Mouse (Mus musculus): ENCODE results near the gene Paxip1. TPM values are rescaled to one million over a fixed set of nuclear protein-coding genes. Genes with fewer than 3 reads are reported as not detected.

Gene Paxip1
- polyA plus RNA-seq, 1 experiment = 27.3 TPM

- H3K4me1 ChIP-seq (ENCODE audit: control insufficient read depth, insufficient read depth, insufficient read length, low read length) = no peaks in the 10 kb centered on the region
- no peaks in the 10 kb centered on the region for H3K36me3 ChIP-seq (ENCODE audit: control insufficient read depth, insufficient read depth, low read length)
- no peak overlapping the region for H3K4me3 ChIP-seq (ENCODE audit: low read depth, low read length)
- no peaks in the 10 kb centered on the region for H3K27me3 ChIP-seq (ENCODE audit: control insufficient read depth, insufficient read depth, low read length)
- TF ChIP-seq POLR2A (IDR thresholded peaks at IDR 0.05; ENCODE audit: low read depth, low read length) (no peak), CTCF (IDR thresholded peaks at IDR 0.05; ENCODE audit: extremely low read depth, insufficient read length, insufficient replicate concordance, low read depth, low read length) (no peak)
- 53% methylated on average over 5 of the region's 5 CpGs for WGBS
- H3K27ac ChIP-seq (ENCODE audit: insufficient read depth, low read depth, low read length) = no peak overlapping the region
These were observed 60.8 kb downstream of the Paxip1 start for GRCm38 (mm10) chr5:27730666-27731065.

- H3K27me3 ChIP-seq (ENCODE audit: control insufficient read depth, insufficient read depth, low read length) = no peaks in the 10 kb centered on the region
- H3K27ac ChIP-seq (ENCODE audit: insufficient read depth, low read depth, low read length) = no peak overlapping the region
- 19% methylated on average over 2 of the region's 2 CpGs for WGBS
- no peaks in the 10 kb centered on the region for H3K36me3 ChIP-seq (ENCODE audit: control insufficient read depth, insufficient read depth, low read length)
- TF ChIP-seq POLR2A (IDR thresholded peaks at IDR 0.05; ENCODE audit: low read depth, low read length) (no peak), CTCF (IDR thresholded peaks at IDR 0.05; ENCODE audit: extremely low read depth, insufficient read length, insufficient replicate concordance, low read depth, low read length) (no peak)
- no peak overlapping the region for H3K4me3 ChIP-seq (ENCODE audit: low read depth, low read length)
- no peaks in the 10 kb centered on the region for H3K4me1 ChIP-seq (ENCODE audit: control insufficient read depth, insufficient read depth, insufficient read length, low read length)
These were observed 67.0 kb downstream of the Paxip1 start for GRCm38 (mm10) chr5:27724460-27724859.

- no peak for TF ChIP-seq POLR2A (IDR thresholded peaks at IDR 0.05; ENCODE audit: low read depth, low read length)
- TF ChIP-seq CTCF (IDR thresholded peaks at IDR 0.05; ENCODE audit: extremely low read depth, insufficient read length, insufficient replicate concordance, low read depth, low read length) = no peak
- WGBS = 59% methylated on average over 2 of the region's 2 CpGs
These were observed 72.2 kb downstream of the Paxip1 start for GRCm38 (mm10) chr5:27719311-27719710.

GRCm38 (mm10) chr5:27717301-27717700 lies 74.2 kb downstream of the Paxip1 start:
- Histone ChIP-seq H3K4me3 (ENCODE audit: low read depth, low read length) (no peak overlapping the region), H3K27ac (ENCODE audit: insufficient read depth, low read depth, low read length) (no peak overlapping the region), H3K27me3 (ENCODE audit: control insufficient read depth, insufficient read depth, low read length) (no peaks in the 10 kb centered on the region), H3K36me3 (ENCODE audit: control insufficient read depth, insufficient read depth, low read length) (no peaks in the 10 kb centered on the region), H3K4me1 (ENCODE audit: control insufficient read depth, insufficient read depth, insufficient read length, low read length) (no peaks in the 10 kb centered on the region)
- TF ChIP-seq POLR2A (IDR thresholded peaks at IDR 0.05; ENCODE audit: low read depth, low read length) (no peak), CTCF (IDR thresholded peaks at IDR 0.05; ENCODE audit: extremely low read depth, insufficient read length, insufficient replicate concordance, low read depth, low read length) (no peak)

More at GRCm38 (mm10) chr5:27719311-27719710, 72.2 kb downstream of the Paxip1 start:
- Histone ChIP-seq H3K4me1 (ENCODE audit: control insufficient read depth, insufficient read depth, insufficient read length, low read length) (no peaks in the 10 kb centered on the region), H3K27ac (ENCODE audit: insufficient read depth, low read depth, low read length) (no peak overlapping the region), H3K36me3 (ENCODE audit: control insufficient read depth, insufficient read depth, low read length) (no peaks in the 10 kb centered on the region), H3K4me3 (ENCODE audit: low read depth, low read length) (no peak overlapping the region), H3K27me3 (ENCODE audit: control insufficient read depth, insufficient read depth, low read length) (no peaks in the 10 kb centered on the region)

- H3K27ac ChIP-seq (ENCODE audit: insufficient read depth, low read depth, low read length) = no peak overlapping the region
- no peaks in the 10 kb centered on the region for H3K36me3 ChIP-seq (ENCODE audit: control insufficient read depth, insufficient read depth, low read length)
- H3K4me1 ChIP-seq (ENCODE audit: control insufficient read depth, insufficient read depth, insufficient read length, low read length) = no peaks in the 10 kb centered on the region
- no peaks in the 10 kb centered on the region for H3K27me3 ChIP-seq (ENCODE audit: control insufficient read depth, insufficient read depth, low read length)
- TF ChIP-seq POLR2A (IDR thresholded peaks at IDR 0.05; ENCODE audit: low read depth, low read length) (no peak), CTCF (IDR thresholded peaks at IDR 0.05; ENCODE audit: extremely low read depth, insufficient read length, insufficient replicate concordance, low read depth, low read length) (no peak)
- no peak overlapping the region for H3K4me3 ChIP-seq (ENCODE audit: low read depth, low read length)
- WGBS = 83% methylated on average over 4 of the region's 4 CpGs
These were observed 75.5 kb downstream of the Paxip1 start for GRCm38 (mm10) chr5:27716026-27716425.

GRCm38 (mm10) chr5:27714356-27714755 lies 77.1 kb downstream of the Paxip1 start:
- peaks cover 3% of the 10 kb centered on the region; the same call in 1 of the 2 replicates for H3K4me1 ChIP-seq (ENCODE audit: control insufficient read depth, insufficient read depth, insufficient read length, low read length)
- WGBS = 77% methylated on average over 9 of the region's 9 CpGs
- H3K4me3 ChIP-seq (ENCODE audit: low read depth, low read length) = no peak overlapping the region
- H3K36me3 ChIP-seq (ENCODE audit: control insufficient read depth, insufficient read depth, low read length) = no peaks in the 10 kb centered on the region
- no peak overlapping the region for H3K27ac ChIP-seq (ENCODE audit: insufficient read depth, low read depth, low read length)
- no peaks in the 10 kb centered on the region for H3K27me3 ChIP-seq (ENCODE audit: control insufficient read depth, insufficient read depth, low read length)
- TF ChIP-seq CTCF (IDR thresholded peaks at IDR 0.05; ENCODE audit: extremely low read depth, insufficient read length, insufficient replicate concordance, low read depth, low read length) (no peak), POLR2A (IDR thresholded peaks at IDR 0.05; ENCODE audit: low read depth, low read length) (no peak)

- H3K27ac ChIP-seq (ENCODE audit: insufficient read depth, low read depth, low read length) = no peak overlapping the region
- H3K4me1 ChIP-seq (ENCODE audit: control insufficient read depth, insufficient read depth, insufficient read length, low read length) = peaks cover 5% of the 10 kb centered on the region; the same call in 1 of the 2 replicates
- H3K27me3 ChIP-seq (ENCODE audit: control insufficient read depth, insufficient read depth, low read length) = no peaks in the 10 kb centered on the region
- no peaks in the 10 kb centered on the region for H3K36me3 ChIP-seq (ENCODE audit: control insufficient read depth, insufficient read depth, low read length)
- WGBS = 67% methylated on average over 8 of the region's 8 CpGs
- no peak overlapping the region for H3K4me3 ChIP-seq (ENCODE audit: low read depth, low read length)
- no peak for TF ChIP-seq POLR2A (IDR thresholded peaks at IDR 0.05; ENCODE audit: low read depth, low read length)
- no peak for TF ChIP-seq CTCF (IDR thresholded peaks at IDR 0.05; ENCODE audit: extremely low read depth, insufficient read length, insufficient replicate concordance, low read depth, low read length)
These were observed 79.9 kb downstream of the Paxip1 start for GRCm38 (mm10) chr5:27711461-27712192.

Measured in small intestine, adult 2 months (tissue).